Mouse (Mus musculus) liver, adult 2 months (tissue): ENCODE results near the gene Stk10.

Source experiments
- CTCF ChIP-seq: fragments of 200-500 bp; IDR thresholded peaks from 2 replicates; pipeline ENCODE4 v1.5.1; 2011; ENCODE audit warnings: low read depth, low read length, control low read depth
- POLR2A ChIP-seq: fragments of 200-500 bp; IDR thresholded peaks from 2 replicates; pipeline ENCODE4 v1.6.1; 2011; ENCODE audit warnings: low read length, control low read depth; ENCODE audit not compliant: insufficient read depth; ENCODE audit errors: extremely low read depth

DNA sequence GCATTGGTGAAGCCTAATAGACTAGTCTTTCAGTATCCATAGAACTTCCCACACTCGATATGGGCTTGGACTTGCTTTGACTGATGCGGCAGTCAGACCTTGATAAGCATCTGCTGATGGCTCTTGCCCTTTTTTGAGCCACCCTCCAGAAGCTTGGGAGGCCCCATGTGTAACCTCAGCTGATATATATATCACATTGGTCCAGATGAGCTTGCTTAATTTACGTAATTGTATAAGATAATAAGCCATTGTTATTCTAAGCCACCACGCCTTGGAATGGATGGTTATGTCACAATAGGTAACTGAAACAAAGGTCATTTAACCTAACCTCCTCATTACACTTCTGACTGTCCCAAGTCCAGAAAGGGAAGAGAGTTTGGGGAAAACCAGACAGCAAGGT, 107.5 kb downstream of the Stk10 start:
- no peak for TF ChIP-seq CTCF
- TF ChIP-seq POLR2A = no peak
